Mouse (Mus musculus) heart, embryonic 12.5 days (tissue): ENCODE results near the gene 2810006K23Rik. TPM values are rescaled to one million over a fixed set of nuclear protein-coding genes. Genes with fewer than 3 reads are reported as not detected.

Experiments used
- polyA plus RNA-seq: library from polyadenylated mRNA; unstranded; fragments of >200 nt; fragmentation: Nextera tagmentation; extraction: Ambion mirVana; gene quantifications from 2 replicates; pipeline ENCODE4 v1.2.1, GENCODE M21; 2016

2810006K23Rik gene
- polyA plus RNA-seq, 1 experiment from 2014 or later, result 19.4 TPM

Other genes with a start within 250 kb of the 2810006K23Rik start
- gene Abcb9, start 232.3 kb upstream of the 2810006K23Rik start, polyA plus RNA-seq, result 1.6 and 1.7 TPM in 2 replicates
- gene Ogfod2, start 215.8 kb upstream of the 2810006K23Rik start, polyA plus RNA-seq, result 16.1 and 17.0 TPM in 2 replicates
- gene Arl6ip4, start 212.0 kb upstream of the 2810006K23Rik start, polyA plus RNA-seq, result 69.7 and 78.8 TPM in 2 replicates
- gene Pitpnm2, start 78.3 kb upstream of the 2810006K23Rik start, polyA plus RNA-seq, result 7.5 and 7.8 TPM in 2 replicates
- 13.4 and 14.8 TPM in 2 replicates for gene Mphosph9, start 117 bp upstream of the 2810006K23Rik start, polyA plus RNA-seq
- 61.2 and 69.9 TPM in 2 replicates for gene Cdk2ap1, start 35.0 kb downstream of the 2810006K23Rik start, polyA plus RNA-seq
- gene Sbno1, start 97.9 kb downstream of the 2810006K23Rik start, polyA plus RNA-seq, result 71.8 and 75.3 TPM in 2 replicates
- gene Kmt5a, start 111.8 kb downstream of the 2810006K23Rik start, polyA plus RNA-seq, result 81.1 and 85.4 TPM in 2 replicates
- 13.5 and 13.6 TPM in 2 replicates for gene Rilpl2, start 150.3 kb downstream of the 2810006K23Rik start, polyA plus RNA-seq
- 23.9 and 24.0 TPM in 2 replicates for gene Snrnp35, start 155.0 kb downstream of the 2810006K23Rik start, polyA plus RNA-seq
- gene Rilpl1, start 203.3 kb downstream of the 2810006K23Rik start, polyA plus RNA-seq, result 27.6 and 29.8 TPM in 2 replicates
- 490 and 502 TPM in 2 replicates for gene Tmed2, start 212.6 kb downstream of the 2810006K23Rik start, polyA plus RNA-seq
- gene Ddx55, start 224.8 kb downstream of the 2810006K23Rik start, polyA plus RNA-seq, result 8.5 and 8.6 TPM in 2 replicates